11 mouse cellular contexts compared by ENCODE assay signal in genomic region chr10:121569796-121570195, GRCm38 (mm10). TPM values are rescaled to one million over a fixed set of nuclear protein-coding genes. Genes with fewer than 3 reads are reported as not detected.
DNase-seq lines count a peak whose midpoint lies in the region; ATAC-seq and TF ChIP-seq lines count a peak whose summit lies in the region.
"Had no signal": no experiment of that assay in that cellular context is flagged by ENCODE, and none has a peak within 500 bp of the region (broad histone marks: within the 10 kb centered on the region; RNA-seq: fewer than 3 reads in every experiment).

No protein-coding gene starts in this region.

- no peaks in the 10 kb centered on the region for H3K27me3 ChIP-seq in heart, embryonic 10.5 days (ENCODE audit: insufficient read depth, poor library complexity, severe bottlenecking)
- no peaks in the 10 kb centered on the region for H3K27me3 ChIP-seq in hindbrain, embryonic 14.5 days (ENCODE audit: control insufficient read depth, insufficient read depth, low read length)
- H3K27me3 ChIP-seq in midbrain, embryonic 11.5 days (ENCODE audit: control insufficient read depth, insufficient read depth, low read length) = no peaks in the 10 kb centered on the region
- H3K27me3 ChIP-seq in intestine, postnatal 0 days (replicated peaks; ENCODE audit: control insufficient read depth, insufficient read depth, low read length) = no peaks in the 10 kb centered on the region

- no peak for TF ChIP-seq POLR2A in bone marrow, adult 2 months (IDR thresholded peaks at IDR 0.05; ENCODE audit: borderline replicate concordance, control insufficient read depth, low read depth, low read length)

- TF ChIP-seq CTCF in bone marrow, adult 2 months (IDR thresholded peaks at IDR 0.05; ENCODE audit: control insufficient read depth, insufficient read depth, low read length) = no peak
- no peak for TF ChIP-seq CTCF in intestine, postnatal 0 days (IDR thresholded peaks at IDR 0.05; ENCODE audit: low read depth)

- peaks cover 16% of the 10 kb centered on the region for H3K4me1 ChIP-seq in heart, embryonic 10.5 days
- peaks cover 3% of the 10 kb centered on the region; the same call in 1 of the 2 replicates for H3K4me1 ChIP-seq in bone marrow, adult 2 months (ENCODE audit: control insufficient read depth, insufficient read depth, low read length)
- peaks cover 10% of the 10 kb centered on the region for H3K4me1 ChIP-seq in hindbrain, embryonic 14.5 days (replicated peaks; ENCODE audit: control insufficient read depth, insufficient read depth, low read length)
- H3K4me1 ChIP-seq in midbrain, embryonic 11.5 days (ENCODE audit: control insufficient read depth, insufficient read depth, low read length) = peaks cover 16% of the 10 kb centered on the region
- H3K4me1 ChIP-seq in intestine, postnatal 0 days (replicated peaks; ENCODE audit: control insufficient read depth, insufficient read depth, low read length) = no peaks in the 10 kb centered on the region

- peak overlapping the region; percentile 75 for H3K27ac ChIP-seq in heart, embryonic 10.5 days
- H3K27ac ChIP-seq in bone marrow, adult 2 months (ENCODE audit: control insufficient read depth, insufficient read depth, low read depth, low read length, poor library complexity) = peak overlapping the region; percentile 72
- H3K27ac ChIP-seq in hindbrain, embryonic 14.5 days = peak overlapping the region; percentile 66; the same call in 1 of the 2 replicates
- H3K27ac ChIP-seq in midbrain, embryonic 11.5 days (ENCODE audit: low read depth, low read length) = peak overlapping the region; percentile 63
- H3K27ac ChIP-seq in intestine, postnatal 0 days (ENCODE audit: low read depth, low read length) = no peak overlapping the region

- no peak overlapping the region for H3K4me3 ChIP-seq in heart, embryonic 10.5 days
- no peak overlapping the region for H3K4me3 ChIP-seq in bone marrow, adult 2 months (replicated peaks; ENCODE audit: control insufficient read depth, low read depth, low read length)
- H3K4me3 ChIP-seq in hindbrain, embryonic 14.5 days (replicated peaks; ENCODE audit: low read length) = no peak overlapping the region
- H3K4me3 ChIP-seq in midbrain, embryonic 11.5 days (ENCODE audit: low read depth, low read length) = no peak overlapping the region
- H3K4me3 ChIP-seq in intestine, postnatal 0 days (ENCODE audit: low read depth, low read length) = no peak overlapping the region

- no peaks in the 10 kb centered on the region for H3K9me3 ChIP-seq in heart, embryonic 10.5 days
- H3K9me3 ChIP-seq in hindbrain, embryonic 14.5 days (ENCODE audit: control insufficient read depth, low read length) = no peaks in the 10 kb centered on the region
- no peaks in the 10 kb centered on the region for H3K9me3 ChIP-seq in midbrain, embryonic 11.5 days (ENCODE audit: control insufficient read depth, low read length)
- no peaks in the 10 kb centered on the region for H3K9me3 ChIP-seq in intestine, postnatal 0 days (ENCODE audit: control insufficient read depth)

- no peak for ATAC-seq in hindbrain, embryonic 14.5 days (ENCODE audit: low FRiP score)
- 0 out of 2 replicates have a peak, but pooled peaks have one; percentile 7 for ATAC-seq in midbrain, embryonic 11.5 days (ENCODE audit: low FRiP score)
- no peak for ATAC-seq in inflammation-experienced regulatory T-cells, adult 6 months
- no peak for ATAC-seq in intestine, postnatal 0 days

- no peak for DNase-seq in heart, embryonic 10.5 days (ENCODE audit: low spot score)
- no peak for DNase-seq in heart, adult 9 months (ENCODE audit: low spot score in 2 of 2)
- DNase-seq in hindbrain, embryonic 14.5 days (ENCODE audit: low spot score) = no peak
- no peak for DNase-seq in midbrain, embryonic 11.5 days (ENCODE audit: low spot score, missing footprints)
- DNase-seq in layer of hippocampus, postnatal 14 days (ENCODE audit: low spot score in 2 of 2) = no peak
- DNase-seq: cerebellum, adult 2 months; kidney, adult 2 months; thymus, adult 18-20 months had no signal

- WGBS in heart, embryonic 10.5 days = 79% methylated on average over 6 of the region's 6 CpGs
- 91% methylated on average over 6 of the region's 6 CpGs for WGBS in bone marrow, adult 2 months
- WGBS in hindbrain, embryonic 14.5 days = 57% methylated on average over 6 of the region's 6 CpGs
- WGBS in midbrain, embryonic 11.5 days = 68% methylated on average over 6 of the region's 6 CpGs
- WGBS in intestine, postnatal 0 days = 69% methylated on average over 6 of the region's 6 CpGs

- H3K4me2 ChIP-seq in hindbrain, embryonic 14.5 days (replicated peaks) = peak overlapping the region; percentile 49
- H3K4me2 ChIP-seq in midbrain, embryonic 11.5 days = peak overlapping the region; percentile 45; the same call in 1 of the 2 replicates
- no peak overlapping the region for H3K4me2 ChIP-seq in intestine, postnatal 0 days (replicated peaks; ENCODE audit: low read depth)

- H3K36me3 ChIP-seq in heart, embryonic 10.5 days = peaks cover 58% of the 10 kb centered on the region
- peaks cover 40% of the 10 kb centered on the region for H3K36me3 ChIP-seq in hindbrain, embryonic 14.5 days (replicated peaks; ENCODE audit: control insufficient read depth, insufficient read depth)
- peaks cover 9% of the 10 kb centered on the region; the same call in 1 of the 2 replicates for H3K36me3 ChIP-seq in midbrain, embryonic 11.5 days (ENCODE audit: control insufficient read depth, insufficient read depth, low read length)
- peaks cover 60% of the 10 kb centered on the region for H3K36me3 ChIP-seq in intestine, postnatal 0 days (ENCODE audit: control insufficient read depth, insufficient read depth)

- no peak overlapping the region for H3K9ac ChIP-seq in hindbrain, embryonic 14.5 days
- H3K9ac ChIP-seq in midbrain, embryonic 11.5 days (ENCODE audit: low read length) = peak overlapping the region; percentile 42; the same call in 1 of the 2 replicates
- no peak overlapping the region for H3K9ac ChIP-seq in intestine, postnatal 0 days (ENCODE audit: low read depth, low read length)

RNA-seq across cellular contexts. Expression of gene Tbk1, which starts 16.8 kb away (rescaled TPM):
- 28.1 and 31.4 TPM in 2 replicates for polyA plus RNA-seq in heart, embryonic 10.5 days (2016; fragmentation: Nextera tagmentation; extraction: Ambion mirVana)
- 11.2 and 31.3 TPM in 2 replicates for polyA plus RNA-seq in bone marrow, adult 2 months (2011; ENCODE audit: insufficient read depth, insufficient read length, low replicate concordance, missing spikeins)
- 33.4 and 33.6 TPM in 2 replicates for polyA plus RNA-seq in hindbrain, embryonic 14.5 days (2014; fragmentation: Nextera tagmentation; extraction: Ambion mirVana)
- polyA plus RNA-seq in midbrain, embryonic 11.5 days (2014; fragmentation: Nextera tagmentation; extraction: Ambion mirVana) = 34.0 and 35.7 TPM in 2 replicates
- polyA plus RNA-seq in inflammation-experienced regulatory T-cells, adult 6 months (2017; shearing (Covaris generic)) = 10 to 100 TPM; 82.8 to 83.5 (median 83.2) TPM
- 10 to 100 TPM; 43.8 to 46.4 TPM for total RNA-seq in layer of hippocampus, postnatal 14 days (2021)
- 27.3 and 29.6 TPM in 2 replicates for polyA plus RNA-seq in intestine, postnatal 0 days (2015; fragmentation: Nextera tagmentation; extraction: Ambion mirVana)

RNA-seq across cellular contexts. Expression of gene Xpot, which starts 56.3 kb away (rescaled TPM):
- 44.8 and 48.8 TPM in 2 replicates for polyA plus RNA-seq in heart, embryonic 10.5 days (2016; fragmentation: Nextera tagmentation; extraction: Ambion mirVana)
- polyA plus RNA-seq in bone marrow, adult 2 months (2011; ENCODE audit: insufficient read depth, insufficient read length, low replicate concordance, missing spikeins) = 18.5 and 24.4 TPM in 2 replicates
- polyA plus RNA-seq in hindbrain, embryonic 14.5 days (2014; fragmentation: Nextera tagmentation; extraction: Ambion mirVana) = 31.7 and 41.0 TPM in 2 replicates
- 55.5 and 68.5 TPM in 2 replicates for polyA plus RNA-seq in midbrain, embryonic 11.5 days (2014; fragmentation: Nextera tagmentation; extraction: Ambion mirVana)
- 10 to 100 TPM; 12.6 to 20.3 (median 19.9) TPM for polyA plus RNA-seq in inflammation-experienced regulatory T-cells, adult 6 months (2017; shearing (Covaris generic))
- 10 to 100 TPM; 65.4 to 68.9 TPM for total RNA-seq in layer of hippocampus, postnatal 14 days (2021)
- 19.5 and 20.3 TPM in 2 replicates for polyA plus RNA-seq in intestine, postnatal 0 days (2015; fragmentation: Nextera tagmentation; extraction: Ambion mirVana)
